Mouse (Mus musculus): ENCODE measurements around the gene Kcnk10.

- TF ChIP-seq GATA1 (IDR thresholded peaks at IDR 0.05; ENCODE audit: borderline replicate concordance, low read length) (no peak), FLI1 (IDR thresholded peaks at IDR 0.05; ENCODE audit: low read length) (no peak)
Measured at GRCm38 (mm10) chr12:98470097-98470496, 108.0 kb downstream of the Kcnk10 start.

Measured in megakaryocyte, embryonic 14.5 days (primary cell).